Mouse (Mus musculus) spleen, adult 18-20 months (tissue): Measurements from ENCODE around the gene Cmtm7.

ENCODE experiments used
- DNase-seq, 2 experiments: peaks; one replicate each; pipeline ENCODE4 v3.0.0; 2022; ENCODE audit warnings: mixed read lengths in 2 of 2

The Cmtm7 gene

GRCm38 (mm10) chr9:114710345-114710744, 71.3 kb downstream of the Cmtm7 start:
- DNase-seq, result peak in 1 of 2 experiments; percentile 45

GRCm38 (mm10) chr9:114707805-114708204, 73.9 kb downstream of the Cmtm7 start:
- DNase-seq, result no peak
